In the genomic region with DNA sequence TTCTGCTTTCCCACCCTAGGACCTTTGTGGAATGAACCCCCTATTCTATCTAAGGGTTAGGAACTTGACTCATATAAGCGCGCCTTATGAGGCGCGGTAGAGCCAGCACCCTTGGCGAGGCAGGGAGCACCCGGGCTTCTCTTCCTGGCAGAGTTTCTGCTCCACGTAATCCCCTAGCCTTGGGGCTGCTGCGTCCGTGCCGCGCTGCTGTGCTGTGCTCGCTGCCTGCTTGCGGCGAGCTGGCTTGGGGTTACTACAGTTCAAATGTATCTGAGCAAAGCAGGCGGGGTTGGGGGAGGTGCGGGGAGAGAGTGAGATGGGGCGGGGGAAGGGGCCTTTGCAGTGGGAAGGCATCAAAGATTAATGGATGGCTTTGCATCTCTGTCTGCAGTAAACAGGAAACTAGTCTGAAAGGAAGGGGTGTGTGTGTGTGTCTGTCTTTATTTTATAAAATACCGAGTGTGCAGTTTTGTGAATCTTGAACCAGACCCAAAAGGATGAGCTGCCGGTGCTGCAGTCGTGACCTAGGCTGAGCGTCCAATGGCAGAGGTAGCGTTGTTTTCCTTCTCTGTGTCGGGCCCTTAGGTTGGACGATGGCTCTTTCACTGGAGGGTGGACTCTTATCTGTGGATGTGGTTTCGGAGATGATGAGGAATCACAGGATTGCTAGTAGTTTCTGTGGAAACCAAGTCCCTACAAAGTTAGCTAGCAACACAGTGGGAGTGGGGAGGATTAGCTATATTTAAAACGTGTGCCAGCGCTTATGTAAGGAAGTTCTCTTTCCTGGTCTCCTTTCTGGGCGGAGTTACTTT, we compare ENCODE assay signal across 7 mouse cellular contexts. TPM values are rescaled to one million over a fixed set of nuclear protein-coding genes. Genes with fewer than 3 reads are reported as not detected.
DNase-seq lines count a peak whose midpoint lies in the region; ATAC-seq lines count a peak whose summit lies in the region.

No protein-coding gene starts in this region.

- peak; percentile 89 for DNase-seq in adrenal gland, postnatal 10 days
- DNase-seq in embryonic facial prominence, embryonic 11.5 days (ENCODE audit: low spot score) = peak; percentile 87
- DNase-seq in heart, adult 11 months = peak; percentile 99
- DNase-seq in kidney, adult 18-20 months = peak; percentile 80
- DNase-seq in limb, embryonic 11.5 days (ENCODE audit: low spot score) = peak; percentile 81
- DNase-seq in spleen, adult 12 weeks (ENCODE audit: low spot score) = peak; percentile 65

- peak; percentile 88 for ATAC-seq in embryonic facial prominence, embryonic 11.5 days (replicated peaks; ENCODE audit: insufficient number of reproducible peaks, low FRiP score, low TSS enrichment, low read depth)
- ATAC-seq in limb, embryonic 11.5 days (ENCODE audit: insufficient number of reproducible peaks, low FRiP score, low TSS enrichment, low read depth) = peak; percentile 80
- ATAC-seq in midbrain, embryonic 13.5 days = peak; percentile 92

- peak overlapping the region; percentile 96 for H3K9ac ChIP-seq in embryonic facial prominence, embryonic 11.5 days (replicated peaks; ENCODE audit: low read length)
- H3K9ac ChIP-seq in limb, embryonic 11.5 days (ENCODE audit: low read length) = peak overlapping the region; percentile 96
- H3K9ac ChIP-seq in midbrain, embryonic 13.5 days (replicated peaks) = peak overlapping the region; percentile 97

- no peaks in the 10 kb centered on the region for H3K4me1 ChIP-seq in embryonic facial prominence, embryonic 11.5 days (ENCODE audit: control insufficient read depth, insufficient read depth, low read length)
- 0 out of 2 replicates have a peak, but pooled peaks cover 4% of the 10 kb centered on the region for H3K4me1 ChIP-seq in limb, embryonic 11.5 days (ENCODE audit: control insufficient read depth, insufficient read depth, low read length)
- peaks cover 32% of the 10 kb centered on the region for H3K4me1 ChIP-seq in midbrain, embryonic 13.5 days (replicated peaks)

- peak overlapping the region; percentile 74 for H3K4me2 ChIP-seq in embryonic facial prominence, embryonic 11.5 days (ENCODE audit: low read depth, low read length)
- H3K4me2 ChIP-seq in limb, embryonic 11.5 days (ENCODE audit: low read depth, severe bottlenecking) = peak overlapping the region; percentile 74
- peak overlapping the region; percentile 82 for H3K4me2 ChIP-seq in midbrain, embryonic 13.5 days (replicated peaks)

- peak overlapping the region; percentile 94 for H3K4me3 ChIP-seq in embryonic facial prominence, embryonic 11.5 days (ENCODE audit: low read depth, low read length)
- H3K4me3 ChIP-seq in limb, embryonic 11.5 days (ENCODE audit: low read depth, low read length) = peak overlapping the region; percentile 96
- peak overlapping the region; percentile 91 for H3K4me3 ChIP-seq in midbrain, embryonic 13.5 days (replicated peaks)

- peak overlapping the region; percentile 87 for H3K27ac ChIP-seq in embryonic facial prominence, embryonic 11.5 days (replicated peaks; ENCODE audit: low read depth, low read length)
- peak overlapping the region; percentile 91 for H3K27ac ChIP-seq in limb, embryonic 11.5 days (replicated peaks; ENCODE audit: low read depth, low read length)
- H3K27ac ChIP-seq in midbrain, embryonic 13.5 days = peak overlapping the region; percentile 96

- H3K36me3 ChIP-seq in embryonic facial prominence, embryonic 11.5 days (replicated peaks; ENCODE audit: control insufficient read depth, insufficient read depth, low read depth, low read length) = no peaks in the 10 kb centered on the region
- H3K36me3 ChIP-seq in limb, embryonic 11.5 days (ENCODE audit: control insufficient read depth, insufficient read depth, low read length) = peaks cover 3% of the 10 kb centered on the region; the same call in 1 of the 2 replicates
- peaks cover 7% of the 10 kb centered on the region for H3K36me3 ChIP-seq in midbrain, embryonic 13.5 days

- H3K27me3 ChIP-seq in embryonic facial prominence, embryonic 11.5 days (ENCODE audit: control insufficient read depth, insufficient read depth, low read length) = no peaks in the 10 kb centered on the region
- no peaks in the 10 kb centered on the region for H3K27me3 ChIP-seq in limb, embryonic 11.5 days (ENCODE audit: control insufficient read depth, insufficient read depth, low read length)
- H3K27me3 ChIP-seq in midbrain, embryonic 13.5 days = no peaks in the 10 kb centered on the region

- WGBS in embryonic facial prominence, embryonic 11.5 days = under 1% methylated on average over 28 of the region's 28 CpGs
- WGBS in limb, embryonic 11.5 days = under 1% methylated on average over 28 of the region's 28 CpGs
- under 1% methylated on average over 28 of the region's 28 CpGs for WGBS in midbrain, embryonic 13.5 days

- H3K9me3 ChIP-seq in embryonic facial prominence, embryonic 11.5 days (replicated peaks; ENCODE audit: control insufficient read depth, low read length) = no peaks in the 10 kb centered on the region
- H3K9me3 ChIP-seq in limb, embryonic 11.5 days (ENCODE audit: control insufficient read depth, low read length) = no peaks in the 10 kb centered on the region
- H3K9me3 ChIP-seq in midbrain, embryonic 13.5 days = no peaks in the 10 kb centered on the region

RNA-seq across cellular contexts. Expression of gene Rnf145, which starts 1.4 kb away (rescaled TPM):
- 10 to 100 TPM; 49.3 to 74.8 TPM for total RNA-seq in adrenal gland, postnatal 10 days (2021)
- polyA plus RNA-seq in embryonic facial prominence, embryonic 11.5 days (2014; fragmentation: Nextera tagmentation; extraction: Ambion mirVana) = 102 and 104 TPM in 2 replicates
- polyA plus RNA-seq in limb, embryonic 11.5 days (2014; fragmentation: Nextera tagmentation; extraction: Ambion mirVana) = 95.3 and 96.1 TPM in 2 replicates
- polyA plus RNA-seq in midbrain, embryonic 13.5 days (2015; fragmentation: Nextera tagmentation; extraction: Ambion mirVana) = 114 and 127 TPM in 2 replicates

RNA-seq across cellular contexts. Expression of gene Ublcp1, which starts 49.9 kb away (rescaled TPM):
- 10 to 100 TPM; 37.1 to 39.6 TPM for total RNA-seq in adrenal gland, postnatal 10 days (2021)
- polyA plus RNA-seq in embryonic facial prominence, embryonic 11.5 days (2014; fragmentation: Nextera tagmentation; extraction: Ambion mirVana) = 77.1 and 80.9 TPM in 2 replicates
- 76.7 and 76.8 TPM in 2 replicates for polyA plus RNA-seq in limb, embryonic 11.5 days (2014; fragmentation: Nextera tagmentation; extraction: Ambion mirVana)
- 68.5 and 69.6 TPM in 2 replicates for polyA plus RNA-seq in midbrain, embryonic 13.5 days (2015; fragmentation: Nextera tagmentation; extraction: Ambion mirVana)

Comparison
In these comparisons a context has a peak if more than half of its experiments do, and no peak if none do; other contexts are left out.
1. Peak in every context shown above with its lines: DNase-seq, ATAC-seq, H3K4me3 ChIP-seq and H3K27ac ChIP-seq.